Mouse (Mus musculus): ENCODE data around the gene Pmm2. TPM values are rescaled to one million over a fixed set of nuclear protein-coding genes. Genes with fewer than 3 reads are reported as not detected.

Pmm2 gene
- total and polyA plus RNA-seq, 2 experiments from 2014 or later = 25.7 to 33.1 TPM

- Histone ChIP-seq H3K9ac (replicated peaks; ENCODE audit: low read length) (no peak overlapping the region), H3K27ac (no peak overlapping the region), H3K4me1 (ENCODE audit: insufficient read depth, low read length) (no peaks in the 10 kb centered on the region), H3K4me3 (ENCODE audit: low read length) (no peak overlapping the region), H3K27me3 (ENCODE audit: insufficient read depth, low read length) (no peaks in the 10 kb centered on the region), H3K4me2 (ENCODE audit: low read depth, low read length) (no peak overlapping the region), H3K36me3 (ENCODE audit: insufficient read depth, low read length) (peaks cover 61% of the 10 kb centered on the region), H3K9me3 (ENCODE audit: low read length) (no peaks in the 10 kb centered on the region)
- TF ChIP-seq CTCF (IDR thresholded peaks at IDR 0.05; ENCODE audit: low read depth) = no peak
- 88% methylated on average over 6 of the region's 6 CpGs for WGBS
- ATAC-seq (no peak), DNase-seq (ENCODE audit: low spot score) (no peak)
Observed at GRCm38 (mm10) chr16:8655108-8655507, 17.6 kb downstream of the Pmm2 start.

GRCm38 (mm10) chr16:8655599-8655998 lies 18.1 kb downstream of the Pmm2 start:
- Histone ChIP-seq H3K9me3 (ENCODE audit: low read length) (no peaks in the 10 kb centered on the region), H3K27ac (no peak overlapping the region), H3K4me3 (ENCODE audit: low read length) (no peak overlapping the region), H3K9ac (replicated peaks; ENCODE audit: low read length) (no peak overlapping the region), H3K4me2 (ENCODE audit: low read depth, low read length) (no peak overlapping the region), H3K36me3 (ENCODE audit: insufficient read depth, low read length) (peaks cover 62% of the 10 kb centered on the region), H3K27me3 (ENCODE audit: insufficient read depth, low read length) (no peaks in the 10 kb centered on the region), H3K4me1 (ENCODE audit: insufficient read depth, low read length) (no peaks in the 10 kb centered on the region)
- ATAC-seq (no peak), DNase-seq (ENCODE audit: low spot score) (no peak)
- TF ChIP-seq CTCF (IDR thresholded peaks at IDR 0.05; ENCODE audit: low read depth) = 0 out of 2 replicates have a peak, but pooled peaks have one; percentile 6
- 84% methylated on average over 9 of the region's 9 CpGs for WGBS

GRCm38 (mm10) chr16:8656256-8656655 lies 18.8 kb downstream of the Pmm2 start:
- no peaks in the 10 kb centered on the region for H3K4me1 ChIP-seq (ENCODE audit: insufficient read depth, low read length)
- TF ChIP-seq CTCF (IDR thresholded peaks at IDR 0.05; ENCODE audit: low read depth) = no peak
- H3K27ac ChIP-seq = no peak overlapping the region
- H3K9me3 ChIP-seq (ENCODE audit: low read length) = no peaks in the 10 kb centered on the region
- DNase-seq (ENCODE audit: low spot score) (no peak), ATAC-seq (no peak)
- H3K9ac ChIP-seq (replicated peaks; ENCODE audit: low read length) = no peak overlapping the region
- no peak overlapping the region for H3K4me3 ChIP-seq (ENCODE audit: low read length)
- H3K27me3 ChIP-seq (ENCODE audit: insufficient read depth, low read length) = no peaks in the 10 kb centered on the region
- peaks cover 55% of the 10 kb centered on the region for H3K36me3 ChIP-seq (ENCODE audit: insufficient read depth, low read length)
- H3K4me2 ChIP-seq (ENCODE audit: low read depth, low read length) = no peak overlapping the region
- 80% methylated on average over 2 of the region's 2 CpGs for WGBS

- ATAC-seq (no peak), DNase-seq (ENCODE audit: low spot score) (no peak)
- Histone ChIP-seq H3K27ac (no peak overlapping the region), H3K27me3 (ENCODE audit: insufficient read depth, low read length) (no peaks in the 10 kb centered on the region), H3K36me3 (ENCODE audit: insufficient read depth, low read length) (peaks cover 46% of the 10 kb centered on the region), H3K9me3 (ENCODE audit: low read length) (no peaks in the 10 kb centered on the region), H3K4me3 (ENCODE audit: low read length) (no peak overlapping the region), H3K4me2 (ENCODE audit: low read depth, low read length) (no peak overlapping the region), H3K9ac (replicated peaks; ENCODE audit: low read length) (no peak overlapping the region), H3K4me1 (ENCODE audit: insufficient read depth, low read length) (no peaks in the 10 kb centered on the region)
- no peak for TF ChIP-seq CTCF (IDR thresholded peaks at IDR 0.05; ENCODE audit: low read depth)
- 75% methylated on average over 4 of the region's 4 CpGs for WGBS
Observed at GRCm38 (mm10) chr16:8658349-8658748, 20.9 kb downstream of the Pmm2 start.

GRCm38 (mm10) chr16:8658764-8659163 lies 21.3 kb downstream of the Pmm2 start:
- H3K4me3 ChIP-seq (ENCODE audit: low read length) = no peak overlapping the region
- no peak for ATAC-seq
- no peak for TF ChIP-seq CTCF (IDR thresholded peaks at IDR 0.05; ENCODE audit: low read depth)
- no peaks in the 10 kb centered on the region for H3K4me1 ChIP-seq (ENCODE audit: insufficient read depth, low read length)
- H3K9ac ChIP-seq (replicated peaks; ENCODE audit: low read length) = no peak overlapping the region
- H3K9me3 ChIP-seq (ENCODE audit: low read length) = no peaks in the 10 kb centered on the region
- no peak overlapping the region for H3K27ac ChIP-seq
- H3K4me2 ChIP-seq (ENCODE audit: low read depth, low read length) = no peak overlapping the region
- WGBS = 84% methylated on average over 4 of the region's 4 CpGs
- no peaks in the 10 kb centered on the region for H3K27me3 ChIP-seq (ENCODE audit: insufficient read depth, low read length)
- DNase-seq (ENCODE audit: low spot score) = no peak
- peaks cover 42% of the 10 kb centered on the region for H3K36me3 ChIP-seq (ENCODE audit: insufficient read depth, low read length)

GRCm38 (mm10) chr16:8663022-8663421 lies 25.5 kb downstream of the Pmm2 start:
- Histone ChIP-seq H3K4me3 (ENCODE audit: low read length) (no peak overlapping the region), H3K9me3 (ENCODE audit: low read length) (no peaks in the 10 kb centered on the region), H3K36me3 (ENCODE audit: insufficient read depth, low read length) (peaks cover 23% of the 10 kb centered on the region), H3K4me1 (ENCODE audit: insufficient read depth, low read length) (peaks cover 5% of the 10 kb centered on the region; the same call in 1 of the 2 replicates), H3K27me3 (ENCODE audit: insufficient read depth, low read length) (no peaks in the 10 kb centered on the region), H3K9ac (replicated peaks; ENCODE audit: low read length) (no peak overlapping the region), H3K27ac (peak overlapping the region; percentile 65), H3K4me2 (ENCODE audit: low read depth, low read length) (no peak overlapping the region)
- ATAC-seq (no peak), DNase-seq (ENCODE audit: low spot score) (no peak)
- TF ChIP-seq CTCF (IDR thresholded peaks at IDR 0.05; ENCODE audit: low read depth) = no peak
- 69% methylated on average over 2 of the region's 2 CpGs for WGBS

GRCm38 (mm10) chr16:8663606-8664539 lies 26.4 kb downstream of the Pmm2 start:
- Histone ChIP-seq H3K4me3 (ENCODE audit: low read length) (no peak overlapping the region), H3K9me3 (ENCODE audit: low read length) (no peaks in the 10 kb centered on the region), H3K4me2 (ENCODE audit: low read depth, low read length) (no peak overlapping the region), H3K27me3 (ENCODE audit: insufficient read depth, low read length) (no peaks in the 10 kb centered on the region), H3K27ac (peak overlapping the region; percentile 65), H3K36me3 (ENCODE audit: insufficient read depth, low read length) (peaks cover 23% of the 10 kb centered on the region), H3K9ac (replicated peaks; ENCODE audit: low read length) (no peak overlapping the region), H3K4me1 (ENCODE audit: insufficient read depth, low read length) (peaks cover 11% of the 10 kb centered on the region; the same call in 1 of the 2 replicates)
- peak; percentile 52 for DNase-seq (ENCODE audit: low spot score)
- no peak for TF ChIP-seq CTCF (IDR thresholded peaks at IDR 0.05; ENCODE audit: low read depth)
- 73% methylated on average over 24 of the region's 24 CpGs for WGBS
- ATAC-seq = peak; percentile 44; the same call in 1 of the 2 replicates

Data from hindbrain, postnatal 0 days (tissue).